Mouse (Mus musculus): ENCODE data around the gene Mllt6. TPM values are rescaled to one million over a fixed set of nuclear protein-coding genes. Genes with fewer than 3 reads are reported as not detected.

Gene Mllt6
- polyA plus RNA-seq, 1 experiment from 2014 or later, result 4.1 TPM

DNA sequence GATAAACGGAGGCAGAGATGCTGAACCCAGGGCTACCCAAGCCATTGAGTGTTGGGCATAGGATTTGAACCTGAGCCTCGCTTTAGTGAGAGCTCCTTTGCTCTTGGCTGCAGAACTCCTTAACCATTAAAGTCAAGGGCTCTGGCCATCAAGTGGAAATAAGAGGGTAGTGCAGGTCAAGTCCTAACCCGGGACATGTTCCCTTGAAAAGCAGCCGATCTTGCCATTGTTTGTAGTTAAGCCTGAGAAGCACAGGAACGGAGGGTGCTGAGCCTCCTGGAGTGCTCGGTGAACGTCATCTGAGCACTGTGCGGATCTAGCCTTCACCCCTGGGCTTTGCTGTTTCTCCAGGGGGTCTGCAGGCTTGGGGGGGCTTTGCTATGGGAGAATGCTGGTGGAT is 14.6 kb downstream of the Mllt6 start:
- Histone ChIP-seq H3K4me2 (replicated peaks; ENCODE audit: low read depth, low read length) (no peak overlapping the region), H3K27me3 (ENCODE audit: control insufficient read depth, insufficient read depth, low read length) (no peaks in the 10 kb centered on the region), H3K4me1 (replicated peaks; ENCODE audit: control insufficient read depth, insufficient read depth, low read length) (no peaks in the 10 kb centered on the region), H3K9me3 (ENCODE audit: control insufficient read depth, low read length) (no peaks in the 10 kb centered on the region), H3K36me3 (ENCODE audit: control insufficient read depth, insufficient read depth, low read length) (peaks cover 10% of the 10 kb centered on the region), H3K27ac (ENCODE audit: low read depth, low read length) (no peak overlapping the region), H3K9ac (ENCODE audit: low read depth, low read length) (no peak overlapping the region), H3K4me3 (ENCODE audit: low read depth, low read length) (no peak overlapping the region)
- DNase-seq (ENCODE audit: low spot score) (no peak), ATAC-seq (ENCODE audit: low FRiP score) (no peak)
- 53% methylated on average over 8 of the region's 8 CpGs for WGBS

DNA sequence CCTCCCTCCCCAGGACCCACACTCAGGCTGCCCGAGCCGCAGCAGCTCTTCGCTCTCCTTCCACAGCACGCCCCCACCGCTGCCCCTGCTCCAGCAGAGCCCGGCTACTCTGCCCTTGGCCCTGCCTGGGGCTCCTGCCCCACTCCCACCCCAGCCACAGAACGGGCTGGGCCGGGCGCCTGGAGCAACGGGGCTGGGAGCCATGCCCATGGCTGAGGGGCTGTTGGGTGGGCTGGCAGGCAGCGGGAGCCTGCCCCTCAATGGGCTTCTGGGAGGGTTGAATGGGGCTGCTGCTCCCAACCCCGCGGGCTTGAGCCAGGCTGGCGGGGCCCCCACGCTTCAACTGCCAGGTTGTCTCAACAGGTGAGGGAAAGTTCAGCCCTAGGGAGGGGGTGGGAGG is 15.1 kb downstream of the Mllt6 start:
- no peaks in the 10 kb centered on the region for H3K4me1 ChIP-seq (replicated peaks; ENCODE audit: control insufficient read depth, insufficient read depth, low read length)
- H3K9me3 ChIP-seq (ENCODE audit: control insufficient read depth, low read length), result no peaks in the 10 kb centered on the region
- no peak overlapping the region for H3K9ac ChIP-seq (ENCODE audit: low read depth, low read length)
- ATAC-seq (ENCODE audit: low FRiP score), result no peak
- no peak for DNase-seq (ENCODE audit: low spot score)
- WGBS, result 77% methylated on average over 15 of the region's 15 CpGs
- peaks cover 10% of the 10 kb centered on the region for H3K36me3 ChIP-seq (ENCODE audit: control insufficient read depth, insufficient read depth, low read length)
- H3K27me3 ChIP-seq (ENCODE audit: control insufficient read depth, insufficient read depth, low read length), result no peaks in the 10 kb centered on the region
- H3K27ac ChIP-seq (ENCODE audit: low read depth, low read length), result no peak overlapping the region
- no peak overlapping the region for H3K4me2 ChIP-seq (replicated peaks; ENCODE audit: low read depth, low read length)
- no peak overlapping the region for H3K4me3 ChIP-seq (ENCODE audit: low read depth, low read length)

GRCm38 (mm10) chr11:97680430-97680829 is 17.2 kb downstream of the Mllt6 start:
- H3K4me1 ChIP-seq (replicated peaks; ENCODE audit: control insufficient read depth, insufficient read depth, low read length), result 0 out of 2 replicates have a peak, but pooled peaks cover 1% of the 10 kb centered on the region
- H3K9me3 ChIP-seq (ENCODE audit: control insufficient read depth, low read length), result no peaks in the 10 kb centered on the region
- no peak overlapping the region for H3K4me3 ChIP-seq (ENCODE audit: low read depth, low read length)
- H3K36me3 ChIP-seq (ENCODE audit: control insufficient read depth, insufficient read depth, low read length), result peaks cover 6% of the 10 kb centered on the region; the same call in 1 of the 2 replicates
- no peak for DNase-seq (ENCODE audit: low spot score)
- no peak overlapping the region for H3K27ac ChIP-seq (ENCODE audit: low read depth, low read length)
- no peaks in the 10 kb centered on the region for H3K27me3 ChIP-seq (ENCODE audit: control insufficient read depth, insufficient read depth, low read length)
- ATAC-seq (ENCODE audit: low FRiP score), result no peak
- 84% methylated on average over 12 of the region's 12 CpGs for WGBS
- H3K4me2 ChIP-seq (replicated peaks; ENCODE audit: low read depth, low read length), result no peak overlapping the region
- H3K9ac ChIP-seq (ENCODE audit: low read depth, low read length), result no peak overlapping the region

GRCm38 (mm10) chr11:97682504-97683055 is 19.4 kb downstream of the Mllt6 start:
- DNase-seq (ENCODE audit: low spot score) (no peak), ATAC-seq (ENCODE audit: low FRiP score) (no peak)
- Histone ChIP-seq H3K4me1 (replicated peaks; ENCODE audit: control insufficient read depth, insufficient read depth, low read length) (0 out of 2 replicates have a peak, but pooled peaks cover 3% of the 10 kb centered on the region), H3K9me3 (ENCODE audit: control insufficient read depth, low read length) (no peaks in the 10 kb centered on the region), H3K36me3 (ENCODE audit: control insufficient read depth, insufficient read depth, low read length) (peaks cover 6% of the 10 kb centered on the region; the same call in 1 of the 2 replicates), H3K27me3 (ENCODE audit: control insufficient read depth, insufficient read depth, low read length) (no peaks in the 10 kb centered on the region), H3K4me2 (replicated peaks; ENCODE audit: low read depth, low read length) (no peak overlapping the region), H3K27ac (ENCODE audit: low read depth, low read length) (no peak overlapping the region), H3K4me3 (ENCODE audit: low read depth, low read length) (no peak overlapping the region), H3K9ac (ENCODE audit: low read depth, low read length) (no peak overlapping the region)
- 86% methylated on average over 6 of the region's 6 CpGs for WGBS

- Histone ChIP-seq H3K4me3 (ENCODE audit: low read depth, low read length) (no peak overlapping the region), H3K9ac (ENCODE audit: low read depth, low read length) (no peak overlapping the region), H3K27ac (ENCODE audit: low read depth, low read length) (no peak overlapping the region), H3K36me3 (ENCODE audit: control insufficient read depth, insufficient read depth, low read length) (peaks cover 3% of the 10 kb centered on the region; the same call in 1 of the 2 replicates), H3K4me2 (replicated peaks; ENCODE audit: low read depth, low read length) (no peak overlapping the region), H3K9me3 (ENCODE audit: control insufficient read depth, low read length) (no peaks in the 10 kb centered on the region), H3K27me3 (ENCODE audit: control insufficient read depth, insufficient read depth, low read length) (no peaks in the 10 kb centered on the region), H3K4me1 (replicated peaks; ENCODE audit: control insufficient read depth, insufficient read depth, low read length) (0 out of 2 replicates have a peak, but pooled peaks cover 3% of the 10 kb centered on the region)
- no peak for ATAC-seq (ENCODE audit: low FRiP score)
- WGBS, result 82% methylated on average over 6 of the region's 6 CpGs
- DNase-seq (ENCODE audit: low spot score), result no peak
Observed at GRCm38 (mm10) chr11:97684063-97684680, 21.0 kb downstream of the Mllt6 start.

DNA sequence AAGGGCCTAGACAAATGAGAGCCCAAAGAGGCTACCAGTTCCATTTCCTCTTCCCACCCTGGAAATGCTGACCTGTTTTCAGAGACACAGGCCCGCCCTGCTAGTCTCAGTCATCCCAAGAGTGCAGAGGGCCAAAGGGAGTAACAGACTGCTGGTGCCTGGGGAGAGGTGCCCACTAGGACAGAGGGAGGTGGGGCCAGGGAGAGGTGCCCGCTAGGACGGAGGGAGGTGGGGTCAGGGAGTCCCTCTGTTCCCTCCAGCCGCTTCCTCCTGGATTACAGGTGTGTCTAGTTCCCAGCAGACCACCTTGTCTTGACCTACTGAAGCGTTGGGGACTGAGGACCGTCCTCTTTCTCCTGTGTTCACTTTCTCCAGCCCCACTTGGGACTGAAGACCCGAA is 21.6 kb downstream of the Mllt6 start:
- no peaks in the 10 kb centered on the region for H3K9me3 ChIP-seq (ENCODE audit: control insufficient read depth, low read length)
- peak overlapping the region; percentile 33; the same call in 1 of the 2 replicates for H3K27ac ChIP-seq (ENCODE audit: low read depth, low read length)
- H3K9ac ChIP-seq (ENCODE audit: low read depth, low read length), result no peak overlapping the region
- 0 out of 2 replicates have a peak, but pooled peaks cover 3% of the 10 kb centered on the region for H3K4me1 ChIP-seq (replicated peaks; ENCODE audit: control insufficient read depth, insufficient read depth, low read length)
- H3K4me2 ChIP-seq (replicated peaks; ENCODE audit: low read depth, low read length), result no peak overlapping the region
- H3K36me3 ChIP-seq (ENCODE audit: control insufficient read depth, insufficient read depth, low read length), result peaks cover 3% of the 10 kb centered on the region; the same call in 1 of the 2 replicates
- ATAC-seq (ENCODE audit: low FRiP score) (no peak), DNase-seq (ENCODE audit: low spot score) (no peak)
- H3K27me3 ChIP-seq (ENCODE audit: control insufficient read depth, insufficient read depth, low read length), result no peaks in the 10 kb centered on the region
- 34% methylated on average over 7 of the region's 7 CpGs for WGBS
- H3K4me3 ChIP-seq (ENCODE audit: low read depth, low read length), result no peak overlapping the region

GRCm38 (mm10) chr11:97685613-97686321 is 22.6 kb downstream of the Mllt6 start, which contains the start of gene Cisd3:
Gene Cisd3 (plus strand): TSS chr11:97685826.
- Histone ChIP-seq H3K36me3 (ENCODE audit: control insufficient read depth, insufficient read depth, low read length) (peaks cover 5% of the 10 kb centered on the region; the same call in 1 of the 2 replicates), H3K27ac (ENCODE audit: low read depth, low read length) (peak within 1 kb of the TSS; percentile 33; the same call in 1 of the 2 replicates), H3K4me2 (replicated peaks; ENCODE audit: low read depth, low read length) (peak within 1 kb of the TSS; percentile 75), H3K4me1 (replicated peaks; ENCODE audit: control insufficient read depth, insufficient read depth, low read length) (0 out of 2 replicates have a peak, but pooled peaks cover 3% of the 10 kb centered on the region), H3K4me3 (ENCODE audit: low read depth, low read length) (peak within 1 kb of the TSS; percentile 33), H3K27me3 (ENCODE audit: control insufficient read depth, insufficient read depth, low read length) (no peaks in the 10 kb centered on the region), H3K9me3 (ENCODE audit: control insufficient read depth, low read length) (no peaks in the 10 kb centered on the region), H3K9ac (ENCODE audit: low read depth, low read length) (peak within 1 kb of the TSS; percentile 44; the same call in 1 of the 2 replicates)
- ATAC-seq (ENCODE audit: low FRiP score) (peak; percentile 82), DNase-seq (ENCODE audit: low spot score) (peak; percentile 75)
- under 1% methylated on average over 41 of the region's 43 CpGs for WGBS

GRCm38 (mm10) chr11:97686322-97686908 is 23.2 kb downstream of the Mllt6 start:
- 0 out of 2 replicates have a peak, but pooled peaks cover 3% of the 10 kb centered on the region for H3K4me1 ChIP-seq (replicated peaks; ENCODE audit: control insufficient read depth, insufficient read depth, low read length)
- no peak overlapping the region; the same call in 1 of the 2 replicates for H3K9ac ChIP-seq (ENCODE audit: low read depth, low read length)
- DNase-seq (ENCODE audit: low spot score) (no peak), ATAC-seq (ENCODE audit: low FRiP score) (no peak)
- H3K4me2 ChIP-seq (replicated peaks; ENCODE audit: low read depth, low read length), result peak overlapping the region; percentile 75
- 66% methylated on average over 11 of the region's 11 CpGs for WGBS
- no peaks in the 10 kb centered on the region for H3K27me3 ChIP-seq (ENCODE audit: control insufficient read depth, insufficient read depth, low read length)
- H3K4me3 ChIP-seq (ENCODE audit: low read depth, low read length), result peak overlapping the region; percentile 33
- no peaks in the 10 kb centered on the region for H3K9me3 ChIP-seq (ENCODE audit: control insufficient read depth, low read length)
- no peak overlapping the region for H3K27ac ChIP-seq (ENCODE audit: low read depth, low read length)
- H3K36me3 ChIP-seq (ENCODE audit: control insufficient read depth, insufficient read depth, low read length), result peaks cover 10% of the 10 kb centered on the region
